Mouse (Mus musculus): ENCODE results near the gene Sin3b. TPM values are rescaled to one million over a fixed set of nuclear protein-coding genes. Genes with fewer than 3 reads are reported as not detected.

The Sin3b gene
- polyA plus RNA-seq, 1 experiment = 224 TPM

- Histone ChIP-seq H3K4me3 (ENCODE audit: insufficient read depth, low read depth, low read length) (no peak overlapping the region), H3K4me1 (ENCODE audit: control insufficient read depth, insufficient read depth, low read length) (no peaks in the 10 kb centered on the region), H3K27ac (ENCODE audit: insufficient read depth, low read depth, low read length) (no peak overlapping the region)
- TF ChIP-seq CTCF (IDR thresholded peaks at IDR 0.05; ENCODE audit: insufficient read depth, low read depth, low read length) (no peak), POLR2A (IDR thresholded peaks at IDR 0.05; ENCODE audit: insufficient read depth, low read depth, low read length) (no peak)
- 99% methylated on average over 2 of the region's 2 CpGs for WGBS
Observed at GRCm38 (mm10) chr8:72698349-72698926, 24.6 kb upstream of the Sin3b start.

- H3K27ac ChIP-seq (ENCODE audit: insufficient read depth, low read depth, low read length) = no peak overlapping the region
- WGBS = 67% methylated on average over 6 of the region's 6 CpGs
- H3K4me3 ChIP-seq (ENCODE audit: insufficient read depth, low read depth, low read length) = no peak overlapping the region
- TF ChIP-seq CTCF (IDR thresholded peaks at IDR 0.05; ENCODE audit: insufficient read depth, low read depth, low read length) (no peak), POLR2A (IDR thresholded peaks at IDR 0.05; ENCODE audit: insufficient read depth, low read depth, low read length) (no peak)
- no peaks in the 10 kb centered on the region for H3K4me1 ChIP-seq (ENCODE audit: control insufficient read depth, insufficient read depth, low read length)
Observed at GRCm38 (mm10) chr8:72712569-72712968, 10.5 kb upstream of the Sin3b start.

GRCm38 (mm10) chr8:72716594-72716993 is 6.5 kb upstream of the Sin3b start:
- TF ChIP-seq CTCF (IDR thresholded peaks at IDR 0.05; ENCODE audit: insufficient read depth, low read depth, low read length) = no peak
- no peak for TF ChIP-seq POLR2A (IDR thresholded peaks at IDR 0.05; ENCODE audit: insufficient read depth, low read depth, low read length)
- WGBS = 89% methylated on average over 5 of the region's 5 CpGs

GRCm38 (mm10) chr8:72720541-72720940 is 2.5 kb upstream of the Sin3b start:
- Histone ChIP-seq H3K27ac (ENCODE audit: insufficient read depth, low read depth, low read length) (no peak overlapping the region), H3K4me1 (ENCODE audit: control insufficient read depth, insufficient read depth, low read length) (peaks cover 9% of the 10 kb centered on the region), H3K4me3 (ENCODE audit: insufficient read depth, low read depth, low read length) (no peak overlapping the region)
- WGBS = 12% methylated on average over 1 of the region's 1 CpGs
- TF ChIP-seq POLR2A (IDR thresholded peaks at IDR 0.05; ENCODE audit: insufficient read depth, low read depth, low read length) (no peak), CTCF (IDR thresholded peaks at IDR 0.05; ENCODE audit: insufficient read depth, low read depth, low read length) (no peak)

More at GRCm38 (mm10) chr8:72716594-72716993, 6.5 kb upstream of the Sin3b start:
- Histone ChIP-seq H3K27ac (ENCODE audit: insufficient read depth, low read depth, low read length) (no peak overlapping the region), H3K4me3 (ENCODE audit: insufficient read depth, low read depth, low read length) (no peak overlapping the region), H3K4me1 (ENCODE audit: control insufficient read depth, insufficient read depth, low read length) (no peaks in the 10 kb centered on the region)

- Histone ChIP-seq H3K4me1 (ENCODE audit: control insufficient read depth, insufficient read depth, low read length) (peaks cover 20% of the 10 kb centered on the region), H3K27ac (ENCODE audit: insufficient read depth, low read depth, low read length) (0 out of 2 replicates have a peak overlapping the region, but pooled peaks have one; percentile 38), H3K4me3 (ENCODE audit: insufficient read depth, low read depth, low read length) (peak overlapping the region; percentile 87)
- WGBS = under 1% methylated on average over 30 of the region's 30 CpGs
- TF ChIP-seq POLR2A (IDR thresholded peaks at IDR 0.05; ENCODE audit: insufficient read depth, low read depth, low read length) (no peak), CTCF (IDR thresholded peaks at IDR 0.05; ENCODE audit: insufficient read depth, low read depth, low read length) (no peak)
Observed at GRCm38 (mm10) chr8:72723651-72724001, 541 bp downstream of the Sin3b start.

- TF ChIP-seq CTCF (IDR thresholded peaks at IDR 0.05; ENCODE audit: insufficient read depth, low read depth, low read length) = no peak
- no peak for TF ChIP-seq POLR2A (IDR thresholded peaks at IDR 0.05; ENCODE audit: insufficient read depth, low read depth, low read length)
- 41% methylated on average over 1 of the region's 1 CpGs for WGBS
- no peak overlapping the region for H3K4me3 ChIP-seq (ENCODE audit: insufficient read depth, low read depth, low read length)
- no peak overlapping the region for H3K27ac ChIP-seq (ENCODE audit: insufficient read depth, low read depth, low read length)
- H3K4me1 ChIP-seq (ENCODE audit: control insufficient read depth, insufficient read depth, low read length) = peaks cover 23% of the 10 kb centered on the region
Observed at GRCm38 (mm10) chr8:72728636-72729035, 5.6 kb downstream of the Sin3b start.

- peaks cover 3% of the 10 kb centered on the region; the same call in 1 of the 2 replicates for H3K4me1 ChIP-seq (ENCODE audit: control insufficient read depth, insufficient read depth, low read length)
- H3K27ac ChIP-seq (ENCODE audit: insufficient read depth, low read depth, low read length) = no peak overlapping the region
- no peak for TF ChIP-seq CTCF (IDR thresholded peaks at IDR 0.05; ENCODE audit: insufficient read depth, low read depth, low read length)
- no peak for TF ChIP-seq POLR2A (IDR thresholded peaks at IDR 0.05; ENCODE audit: insufficient read depth, low read depth, low read length)
- 77% methylated on average over 5 of the region's 5 CpGs for WGBS
- no peak overlapping the region for H3K4me3 ChIP-seq (ENCODE audit: insufficient read depth, low read depth, low read length)
Observed at GRCm38 (mm10) chr8:72735001-72735400, 11.9 kb downstream of the Sin3b start.

GRCm38 (mm10) chr8:72736868-72737267 is 13.8 kb downstream of the Sin3b start:
- TF ChIP-seq CTCF (IDR thresholded peaks at IDR 0.05; ENCODE audit: insufficient read depth, low read depth, low read length) (no peak), POLR2A (IDR thresholded peaks at IDR 0.05; ENCODE audit: insufficient read depth, low read depth, low read length) (no peak)
- Histone ChIP-seq H3K4me1 (ENCODE audit: control insufficient read depth, insufficient read depth, low read length) (no peaks in the 10 kb centered on the region; the same call in 1 of the 2 replicates), H3K27ac (ENCODE audit: insufficient read depth, low read depth, low read length) (no peak overlapping the region), H3K4me3 (ENCODE audit: insufficient read depth, low read depth, low read length) (no peak overlapping the region)

- 32% methylated on average over 5 of the region's 5 CpGs for WGBS
- peak; percentile 54 for TF ChIP-seq CTCF (IDR thresholded peaks at IDR 0.05; ENCODE audit: insufficient read depth, low read depth, low read length)
- TF ChIP-seq POLR2A (IDR thresholded peaks at IDR 0.05; ENCODE audit: insufficient read depth, low read depth, low read length) = no peak
- Histone ChIP-seq H3K4me1 (ENCODE audit: control insufficient read depth, insufficient read depth, low read length) (no peaks in the 10 kb centered on the region), H3K4me3 (ENCODE audit: insufficient read depth, low read depth, low read length) (no peak overlapping the region), H3K27ac (ENCODE audit: insufficient read depth, low read depth, low read length) (no peak overlapping the region)
Observed at GRCm38 (mm10) chr8:72746061-72746460, 23.0 kb downstream of the Sin3b start.

Data from olfactory bulb, adult 2 months (tissue).